Mouse (Mus musculus) embryonic stem cell, embryonic (primary cell): ENCODE data around the gene Abcc10.

Experiments used
- CTCF ChIA-PET, 4 experiments: fragments of 300-600 bp in 2 of 4; fragments of 350-600 bp in 2 of 4; sonication (Branson Sonifier 250); formaldehyde crosslinking; loops; one replicate each; lab custom pipeline; 2022; ENCODE audit warnings: inconsistent platforms in 2 of 4; lab: Charles Lee
- POLR2A ChIA-PET, 4 experiments: fragments of 300-600 bp in 2 of 4; fragments of 350-600 bp in 2 of 4; sonication (Branson Sonifier 250); formaldehyde crosslinking; loops; one replicate each; lab custom pipeline; 2022; ENCODE audit warnings: antibody characterized with exemption in 4 of 4, inconsistent platforms in 1 of 4; lab: Charles Lee

Abcc10 gene

DNA sequence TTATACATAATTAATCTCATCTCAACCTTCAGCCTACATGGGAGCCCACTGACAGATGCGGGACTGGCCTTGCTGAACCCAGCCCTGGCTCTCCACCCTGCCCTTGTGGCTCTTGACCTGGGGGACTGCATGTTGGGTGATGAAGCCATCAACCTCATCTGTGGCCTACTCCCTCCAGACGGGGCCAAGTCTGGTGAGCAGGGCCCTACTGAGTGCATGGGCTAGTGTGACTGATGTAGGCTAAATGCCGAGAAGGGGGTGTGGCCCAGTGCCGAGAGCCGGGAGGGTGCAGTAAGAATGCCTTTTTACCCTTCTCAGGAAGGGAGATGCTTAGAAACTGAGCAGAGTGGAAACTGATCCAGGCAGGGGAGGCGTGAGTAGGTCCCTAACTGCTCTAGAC lies 73.0 kb downstream of the Abcc10 start:
- CTCF ChIA-PET, result interaction anchor here in 2 of 4 experiments (0.6 to 1.6 kb wide), 3 partner anchors 10 to 276 kb away, joined by 3 to 6 read pairs (median 5); no protein-coding TSS in a partner anchor
- POLR2A ChIA-PET, result interaction anchor here (0.7 to 17.7 kb wide), 6 partner anchors 10 to 16 kb away, joined by 5 to 262 read pairs (median 40); partner anchors contain the start of genes Lrrc73 (in 1 of the 4), Polr1c (in 1 of the 4) and Yipf3 (in 1 of the 4)

DNA sequence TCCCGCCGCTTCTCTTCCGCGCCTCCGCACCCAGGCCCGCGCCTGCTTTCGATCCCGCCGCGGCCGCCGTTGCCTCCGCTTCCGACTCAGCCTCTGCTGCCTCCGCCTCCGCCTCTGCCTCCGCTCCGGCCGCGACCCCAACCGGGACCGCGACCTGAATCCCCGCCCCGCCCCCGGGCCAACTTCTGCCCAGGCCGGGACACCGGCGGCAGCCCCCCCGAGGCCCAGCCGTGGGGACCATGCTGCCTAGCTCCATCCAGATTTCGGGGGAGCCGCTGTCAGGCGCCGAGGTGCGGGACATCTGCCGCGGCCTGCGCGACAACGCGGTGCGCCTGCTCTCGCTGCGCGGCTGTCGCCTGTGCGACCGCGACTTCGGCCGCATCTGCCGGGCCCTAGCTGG lies 74.0 kb downstream of the Abcc10 start:
- ChIA-PET POLR2A (interaction anchor here in 3 of 4 experiments (0.6 to 18.8 kb wide), 22 partner anchors 9 to 604 kb away, joined by 3 to 262 read pairs (median 4); partner anchors contain the start of genes Abcc10 (in 1 of the 3), Mad2l1bp (in 1 of the 3), Polh (in 1 of the 3) and Tjap1 (in 1 of the 3)), CTCF (interaction anchor here in 2 of 4 experiments (0.8 to 2.8 kb wide), 4 partner anchors 12 to 93 kb away, joined by 3 to 30 read pairs (median 4); partner anchors contain the start of gene Gtpbp2 (in 1 of the 2))

DNA sequence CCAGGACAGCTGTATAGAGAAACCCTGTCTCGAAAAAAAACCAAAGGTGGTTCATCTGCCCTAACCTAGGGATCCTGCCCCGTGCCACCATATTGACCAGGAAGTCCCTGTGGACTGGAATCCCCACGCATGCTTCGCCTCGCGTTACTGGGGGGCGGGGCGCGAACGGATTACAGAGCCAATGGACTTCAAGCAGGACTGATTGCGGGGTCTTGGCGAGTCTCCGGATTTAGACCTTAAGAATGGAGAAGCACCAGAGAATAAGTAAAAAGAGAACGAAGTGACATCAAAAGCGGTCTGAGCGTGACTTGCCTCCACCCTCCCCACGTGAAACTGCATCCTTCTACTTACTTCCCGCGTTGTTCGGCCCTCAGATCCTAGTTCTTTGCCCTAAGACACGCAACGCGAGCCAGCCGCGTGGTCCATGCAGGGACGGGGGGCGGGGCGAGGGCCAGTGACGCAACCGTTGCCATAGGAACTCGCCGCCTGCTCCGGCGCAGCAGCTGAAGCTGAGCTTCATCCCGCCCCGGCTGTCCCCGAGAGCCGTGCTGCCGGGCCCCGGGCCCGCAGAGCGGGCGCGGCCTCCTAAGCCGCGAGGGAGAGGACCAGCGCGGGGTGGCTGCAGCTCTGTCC lies 74.6 kb downstream of the Abcc10 start, which contains the start of gene Lrrc73:
Gene Lrrc73 (plus strand): TSS at position 80 of the 633 bp plus-strand sequence.
- ChIA-PET POLR2A (interaction anchor here (0.6 to 18.8 kb wide), 26 partner anchors 9 to 604 kb away, joined by 3 to 262 read pairs (median 3); partner anchors contain the start of genes Abcc10 (in 1 of the 4), Mad2l1bp (in 1 of the 4), Polh (in 1 of the 4) and Tjap1 (in 1 of the 4)), CTCF (interaction anchor here in 3 of 4 experiments (0.6 to 2.8 kb wide), 7 partner anchors 12 to 93 kb away, joined by 3 to 30 read pairs (median 4); partner anchors contain the start of gene Gtpbp2 (in 1 of the 3))
